Mouse (Mus musculus): Measurements from ENCODE around the gene Rerg. TPM values are rescaled to one million over a fixed set of nuclear protein-coding genes. Genes with fewer than 3 reads are reported as not detected.

Rerg gene
- 2.8 and 3.0 TPM in 2 replicates for polyA plus RNA-seq (2016; fragmentation: Nextera tagmentation; extraction: Ambion mirVana)

DNA sequence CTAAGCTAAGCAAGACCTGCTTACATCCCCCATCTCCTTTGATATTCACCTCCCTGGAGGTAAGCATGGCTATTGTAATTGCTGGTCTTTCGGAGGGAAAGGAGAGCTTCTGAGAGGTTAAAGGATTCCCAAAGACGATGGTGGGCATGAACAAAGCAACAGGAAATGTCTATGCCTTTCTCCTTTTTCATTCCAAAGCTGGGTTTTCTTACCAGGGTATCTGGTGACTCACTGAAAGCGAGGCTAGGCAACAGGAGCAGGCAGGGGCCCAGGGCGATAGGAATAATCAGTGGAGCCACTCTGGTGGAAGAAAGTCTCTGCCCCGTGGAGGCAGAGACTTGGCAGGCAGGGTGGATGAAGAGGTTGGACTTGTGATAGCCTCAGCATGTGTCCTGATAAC, at the start of gene Rerg:
Gene Rerg (minus strand): TSS at position 272 of the 400 bp plus-strand sequence.
- Histone ChIP-seq H3K9me3 (replicated peaks) (no peaks in the 10 kb centered on the region), H3K27ac (no peak within 1 kb of the TSS), H3K27me3 (replicated peaks) (peaks cover 34% of the 10 kb centered on the region), H3K9ac (0 out of 2 replicates have a peak within 1 kb of the TSS, but pooled peaks have one; percentile 28), H3K4me1 (peaks cover 4% of the 10 kb centered on the region; the same call in 1 of the 2 replicates), H3K4me3 (peak within 1 kb of the TSS; percentile 43), H3K4me2 (peak within 1 kb of the TSS; percentile 63), H3K36me3 (no peaks in the 10 kb centered on the region)
- 24% methylated on average over 5 of the region's 5 CpGs for WGBS (ENCODE audit: insufficient replicate concordance)
- ATAC-seq: no peak

DNA sequence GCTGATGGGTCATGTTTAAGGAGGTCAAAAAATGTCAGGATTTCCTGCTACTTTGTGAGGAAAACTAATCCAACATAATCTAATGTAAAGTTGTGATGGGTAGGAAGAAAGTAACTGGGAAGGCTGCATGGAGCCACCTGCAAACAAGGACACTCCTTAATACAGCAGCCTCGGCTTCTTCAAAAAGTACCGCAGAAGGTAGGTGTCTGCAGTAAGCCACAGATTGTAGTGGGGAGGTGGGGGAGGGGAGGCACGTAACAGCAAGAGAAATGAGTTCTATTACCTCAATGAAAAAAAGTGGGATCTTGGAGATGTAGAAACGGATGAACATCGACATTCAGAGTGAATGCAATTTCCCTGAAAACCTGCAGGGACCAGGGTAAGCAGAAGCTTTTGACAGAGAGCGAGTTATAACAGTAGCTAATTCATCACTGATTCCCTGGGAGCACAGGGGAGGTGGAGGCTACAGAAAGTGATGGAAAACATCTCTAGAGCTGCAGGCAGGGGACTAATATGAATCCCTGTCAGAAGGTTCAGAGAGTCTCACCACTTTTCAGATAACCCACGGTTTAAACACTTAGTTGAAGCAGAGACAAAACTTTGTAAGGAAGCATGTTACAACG, 47.7 kb upstream of the Rerg start:
- Histone ChIP-seq H3K27me3 (replicated peaks) (no peaks in the 10 kb centered on the region), H3K4me3 (no peak overlapping the region), H3K4me2 (no peak overlapping the region), H3K9ac (no peak overlapping the region), H3K36me3 (no peaks in the 10 kb centered on the region), H3K9me3 (replicated peaks) (no peaks in the 10 kb centered on the region), H3K27ac (no peak overlapping the region), H3K4me1 (no peaks in the 10 kb centered on the region)
- ATAC-seq: no peak
- 54% methylated on average over 8 of the region's 8 CpGs for WGBS (ENCODE audit: insufficient replicate concordance)

DNA sequence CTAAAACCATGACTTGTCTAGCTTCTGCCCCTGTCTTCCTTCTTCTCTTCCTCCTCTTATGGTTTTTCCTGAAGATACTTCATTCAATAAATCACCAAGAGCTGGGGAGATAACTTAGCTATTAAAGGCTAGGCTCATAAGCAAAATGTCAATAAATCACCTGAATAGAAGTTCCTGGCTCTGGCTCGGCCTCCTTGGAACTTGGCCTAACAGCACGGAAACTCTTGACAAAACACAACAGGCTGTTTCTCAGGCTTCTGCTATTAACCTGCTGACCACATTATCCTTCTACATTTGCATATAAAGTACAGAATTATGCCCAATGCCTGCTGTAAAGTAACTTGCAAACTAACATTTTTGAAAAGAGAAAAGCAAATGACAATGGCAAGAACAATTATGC, 41.1 kb upstream of the Rerg start:
- Histone ChIP-seq H3K4me2 (no peak overlapping the region), H3K9ac (no peak overlapping the region), H3K4me3 (no peak overlapping the region)

DNA sequence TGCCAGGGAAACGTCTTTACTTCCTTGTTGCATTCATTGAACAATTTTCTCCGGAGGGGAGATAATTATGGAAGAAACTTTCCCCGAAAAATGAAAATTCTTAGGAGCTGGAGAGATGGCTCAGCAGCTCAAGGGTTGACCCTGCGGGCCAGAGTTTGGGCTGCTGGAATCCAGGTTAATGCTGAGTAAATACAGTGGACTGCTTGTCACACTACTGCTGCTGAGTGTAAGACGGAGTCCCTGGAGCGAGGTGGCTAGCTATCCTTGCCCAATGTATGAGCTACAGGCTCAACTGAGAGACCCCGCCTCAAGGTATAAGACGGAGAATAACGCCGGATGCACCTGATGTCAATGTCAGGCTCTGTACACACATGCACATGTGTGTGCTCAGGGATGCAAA, 40.7 kb upstream of the Rerg start:
- 74% methylated on average over 10 of the region's 10 CpGs for WGBS (ENCODE audit: insufficient replicate concordance)

More for the DNA sequence above, 41.1 kb upstream of the Rerg start:
- Histone ChIP-seq H3K27me3 (replicated peaks) (no peaks in the 10 kb centered on the region), H3K36me3 (no peaks in the 10 kb centered on the region), H3K27ac (no peak overlapping the region), H3K9me3 (replicated peaks) (no peaks in the 10 kb centered on the region), H3K4me1 (no peaks in the 10 kb centered on the region)
- 74% methylated on average over 2 of the region's 2 CpGs for WGBS (ENCODE audit: insufficient replicate concordance)
- no peak for ATAC-seq

DNA sequence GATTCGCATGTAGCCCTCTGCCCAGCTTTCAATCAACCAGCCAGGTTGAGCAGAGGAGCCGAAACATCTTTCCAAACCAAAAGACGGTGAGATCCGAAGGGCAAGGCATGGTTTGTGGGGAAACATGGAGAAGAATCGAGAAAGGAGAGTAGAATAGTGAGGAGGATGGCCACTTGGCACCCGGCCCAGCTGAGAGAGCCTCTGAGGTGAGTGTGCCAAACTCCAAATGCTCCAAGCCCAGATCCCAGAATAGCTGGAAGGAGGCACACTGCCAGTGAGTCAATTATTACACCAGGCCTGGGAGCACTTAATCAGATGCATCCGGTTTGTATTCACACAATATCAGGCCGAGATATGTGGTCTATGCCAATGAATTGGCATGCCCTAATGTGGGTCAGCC, 39.7 kb upstream of the Rerg start:
- H3K27ac ChIP-seq: no peak overlapping the region
- H3K9ac ChIP-seq: no peak overlapping the region

More for the DNA sequence above, 40.7 kb upstream of the Rerg start:
- H3K9me3 ChIP-seq (replicated peaks): no peaks in the 10 kb centered on the region
- no peak overlapping the region for H3K4me3 ChIP-seq
- no peaks in the 10 kb centered on the region for H3K27me3 ChIP-seq (replicated peaks)
- H3K4me1 ChIP-seq: no peaks in the 10 kb centered on the region
- no peaks in the 10 kb centered on the region for H3K36me3 ChIP-seq
- H3K9ac ChIP-seq: no peak overlapping the region
- H3K27ac ChIP-seq: no peak overlapping the region
- no peak for ATAC-seq
- H3K4me2 ChIP-seq: no peak overlapping the region

DNA sequence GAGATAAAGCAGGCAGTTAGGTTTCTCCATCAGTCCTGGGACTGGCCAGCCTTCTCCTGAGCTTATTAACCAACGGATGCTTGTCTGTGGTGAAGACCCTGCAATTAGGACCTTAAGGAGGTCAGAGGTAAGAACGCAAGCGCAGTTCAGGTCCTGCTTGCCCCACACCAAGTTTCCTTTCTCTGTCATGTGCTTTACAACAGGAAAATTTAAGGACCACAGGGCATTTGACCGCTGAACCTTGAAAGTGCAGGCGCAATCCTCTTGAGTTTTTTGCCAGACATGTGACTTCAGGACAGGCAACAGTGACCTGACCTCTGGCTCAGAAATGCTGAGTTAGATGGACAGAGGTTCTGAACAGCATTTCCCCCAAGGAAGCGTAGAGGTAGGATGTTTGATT, 36.8 kb upstream of the Rerg start:
- ATAC-seq: no peak

More for the DNA sequence above, 39.7 kb upstream of the Rerg start:
- no peak overlapping the region for H3K4me2 ChIP-seq
- 69% methylated on average over 8 of the region's 8 CpGs for WGBS (ENCODE audit: insufficient replicate concordance)
- no peaks in the 10 kb centered on the region for H3K9me3 ChIP-seq (replicated peaks)
- no peak for ATAC-seq
- no peak overlapping the region for H3K4me3 ChIP-seq
- no peaks in the 10 kb centered on the region for H3K27me3 ChIP-seq (replicated peaks)
- H3K4me1 ChIP-seq: no peaks in the 10 kb centered on the region
- no peaks in the 10 kb centered on the region for H3K36me3 ChIP-seq

DNA sequence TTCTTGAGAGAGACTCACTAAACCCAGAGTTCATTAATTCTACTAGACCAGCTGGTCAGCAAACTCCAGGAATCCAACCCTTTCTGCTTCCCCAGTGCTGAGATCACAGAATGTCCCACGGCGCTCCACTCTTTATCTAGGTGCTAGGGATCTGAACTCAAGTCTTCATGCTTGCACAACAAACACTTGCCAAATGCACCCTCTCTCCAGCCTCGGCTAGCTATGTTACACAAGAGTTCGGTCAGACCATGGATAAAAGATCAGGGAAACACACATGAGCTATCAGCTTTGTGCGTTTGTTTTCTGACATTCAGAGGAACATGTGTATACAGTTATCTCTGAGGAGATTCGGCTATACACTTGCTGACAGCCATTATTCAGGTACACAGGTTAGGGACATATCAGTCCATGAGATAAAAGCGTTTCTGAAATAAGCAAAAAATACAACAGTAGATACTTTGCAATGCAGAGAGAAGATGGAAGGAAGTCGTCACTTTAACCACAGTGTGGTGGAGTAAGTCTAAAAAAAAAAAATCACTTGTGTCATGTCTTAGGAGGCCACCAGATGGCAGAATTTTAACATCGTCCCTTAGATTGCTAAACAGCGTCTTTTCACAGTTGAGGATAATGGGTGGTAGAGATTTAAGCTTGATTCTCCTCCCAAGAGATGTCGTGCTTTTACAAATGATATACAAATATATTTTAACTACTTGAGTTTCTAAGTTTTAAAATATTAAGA, 35.5 kb upstream of the Rerg start:
- Histone ChIP-seq H3K27me3 (replicated peaks) (no peaks in the 10 kb centered on the region), H3K4me2 (no peak overlapping the region), H3K9me3 (replicated peaks) (no peaks in the 10 kb centered on the region), H3K9ac (no peak overlapping the region), H3K4me3 (no peak overlapping the region), H3K27ac (no peak overlapping the region), H3K4me1 (no peaks in the 10 kb centered on the region), H3K36me3 (no peaks in the 10 kb centered on the region)
- 47% methylated on average over 11 of the region's 11 CpGs for WGBS (ENCODE audit: insufficient replicate concordance)
- no peak for ATAC-seq

More for the DNA sequence above, 36.8 kb upstream of the Rerg start:
- Histone ChIP-seq H3K4me2 (no peak overlapping the region), H3K27me3 (replicated peaks) (no peaks in the 10 kb centered on the region), H3K4me3 (no peak overlapping the region), H3K9me3 (replicated peaks) (no peaks in the 10 kb centered on the region), H3K36me3 (no peaks in the 10 kb centered on the region), H3K27ac (no peak overlapping the region), H3K9ac (no peak overlapping the region), H3K4me1 (no peaks in the 10 kb centered on the region)
- 80% methylated on average over 6 of the region's 6 CpGs for WGBS (ENCODE audit: insufficient replicate concordance)

DNA sequence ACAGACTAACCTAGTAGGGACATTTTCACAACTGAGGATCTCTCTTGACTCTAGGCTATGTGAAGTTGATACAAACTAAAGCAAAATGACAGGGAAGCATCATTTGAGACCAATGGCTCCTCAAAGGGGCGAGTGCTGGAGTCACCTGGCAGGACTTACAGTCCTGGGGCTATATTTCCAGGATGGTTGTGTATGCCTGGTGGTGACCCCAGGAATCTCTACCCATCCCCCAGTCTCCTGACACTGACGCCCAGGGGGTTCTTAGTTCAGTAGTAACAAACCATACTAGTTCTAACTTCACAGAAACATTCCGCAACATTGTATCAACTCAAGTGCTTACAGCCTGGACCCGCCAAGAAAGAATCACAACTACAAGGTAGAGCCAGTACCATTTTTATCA, 32.4 kb upstream of the Rerg start:
- Histone ChIP-seq H3K4me3 (no peak overlapping the region), H3K36me3 (no peaks in the 10 kb centered on the region), H3K27ac (no peak overlapping the region), H3K4me2 (no peak overlapping the region), H3K9ac (no peak overlapping the region), H3K9me3 (replicated peaks) (no peaks in the 10 kb centered on the region), H3K4me1 (no peaks in the 10 kb centered on the region), H3K27me3 (replicated peaks) (no peaks in the 10 kb centered on the region)
- 66% methylated on average over 4 of the region's 4 CpGs for WGBS (ENCODE audit: insufficient replicate concordance)
- no peak for ATAC-seq

DNA sequence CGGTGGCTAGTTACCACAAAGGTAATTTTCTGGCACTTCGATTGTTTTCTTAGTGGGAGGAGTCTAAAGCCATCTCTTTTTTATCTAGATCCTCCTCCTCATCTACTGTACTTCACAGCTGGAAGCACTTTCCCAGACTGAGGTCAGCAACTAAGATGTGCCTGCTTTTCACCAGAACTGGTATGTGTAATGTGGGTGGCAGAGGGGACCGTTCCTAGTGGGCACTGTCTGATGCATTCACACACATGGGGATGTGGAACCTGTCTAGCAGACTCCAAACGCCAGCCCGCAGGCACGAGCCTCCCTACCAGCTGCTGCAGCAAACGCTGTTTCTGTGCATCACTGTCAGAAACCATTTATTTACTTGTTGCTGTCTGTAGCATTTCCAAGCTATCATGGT, 31.3 kb upstream of the Rerg start:
- H3K4me3 ChIP-seq: no peak overlapping the region
- no peak overlapping the region for H3K27ac ChIP-seq
- no peaks in the 10 kb centered on the region for H3K36me3 ChIP-seq
- H3K4me1 ChIP-seq: no peaks in the 10 kb centered on the region
- ATAC-seq: no peak
- no peaks in the 10 kb centered on the region for H3K9me3 ChIP-seq (replicated peaks)
- no peaks in the 10 kb centered on the region for H3K27me3 ChIP-seq (replicated peaks)
- H3K9ac ChIP-seq: no peak overlapping the region
- no peak overlapping the region for H3K4me2 ChIP-seq
- WGBS (ENCODE audit: insufficient replicate concordance): 55% methylated on average over 7 of the region's 7 CpGs

DNA sequence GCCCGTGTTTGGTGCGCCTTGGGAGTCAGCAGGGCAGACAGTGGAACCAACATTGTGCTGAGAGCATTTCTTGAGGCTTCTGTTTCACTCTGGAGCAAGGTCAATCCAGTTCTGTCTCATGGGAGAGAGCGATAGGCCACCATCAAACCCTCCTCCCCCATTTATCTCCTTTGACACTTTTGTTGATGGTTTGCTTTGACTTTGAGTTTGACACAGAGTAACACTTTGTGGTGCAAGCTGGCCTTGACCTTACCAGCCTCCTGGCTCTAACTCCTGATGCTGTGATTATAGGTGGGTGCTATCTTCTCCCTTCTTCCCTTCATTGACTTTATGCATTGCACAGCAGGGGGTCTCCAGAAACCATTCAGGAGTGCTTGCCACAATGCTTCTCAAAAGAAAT, 30.9 kb upstream of the Rerg start:
- H3K36me3 ChIP-seq: no peaks in the 10 kb centered on the region
- H3K4me3 ChIP-seq: no peak overlapping the region
- no peaks in the 10 kb centered on the region for H3K27me3 ChIP-seq (replicated peaks)
- ATAC-seq: no peak
- H3K9ac ChIP-seq: no peak overlapping the region
- H3K4me2 ChIP-seq: no peak overlapping the region
- no peak overlapping the region for H3K27ac ChIP-seq
- no peaks in the 10 kb centered on the region for H3K9me3 ChIP-seq (replicated peaks)
- no peaks in the 10 kb centered on the region for H3K4me1 ChIP-seq
- WGBS (ENCODE audit: insufficient replicate concordance): 78% methylated on average over 3 of the region's 3 CpGs

DNA sequence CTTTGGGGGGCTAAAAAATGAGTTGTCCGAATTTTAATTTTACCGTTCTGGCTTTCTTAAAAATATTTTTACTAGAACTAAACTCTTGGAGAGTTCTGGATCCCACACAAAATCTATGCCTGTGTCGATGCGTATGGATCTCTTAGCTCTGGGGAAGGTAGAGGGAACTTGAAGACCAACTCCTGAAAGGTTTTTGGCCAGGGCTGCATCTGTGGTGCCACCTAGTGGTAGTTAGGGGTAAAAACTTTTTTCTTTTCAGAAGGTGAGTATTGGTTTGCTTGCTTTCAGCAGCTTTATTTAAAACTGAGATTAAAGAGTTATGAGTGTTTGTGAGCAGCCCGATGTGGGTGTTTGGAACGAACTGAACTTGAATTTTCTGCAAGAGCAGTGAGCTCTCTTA, 21.8 kb upstream of the Rerg start:
- no peak overlapping the region for H3K27ac ChIP-seq
- H3K9ac ChIP-seq: no peak overlapping the region
- no peak for ATAC-seq
- WGBS (ENCODE audit: insufficient replicate concordance): 19% methylated on average over 6 of the region's 6 CpGs
- H3K4me2 ChIP-seq: no peak overlapping the region
- no peaks in the 10 kb centered on the region for H3K4me1 ChIP-seq
- no peak overlapping the region for H3K4me3 ChIP-seq
- no peaks in the 10 kb centered on the region for H3K9me3 ChIP-seq (replicated peaks)
- H3K36me3 ChIP-seq: no peaks in the 10 kb centered on the region
- no peaks in the 10 kb centered on the region for H3K27me3 ChIP-seq (replicated peaks)

DNA sequence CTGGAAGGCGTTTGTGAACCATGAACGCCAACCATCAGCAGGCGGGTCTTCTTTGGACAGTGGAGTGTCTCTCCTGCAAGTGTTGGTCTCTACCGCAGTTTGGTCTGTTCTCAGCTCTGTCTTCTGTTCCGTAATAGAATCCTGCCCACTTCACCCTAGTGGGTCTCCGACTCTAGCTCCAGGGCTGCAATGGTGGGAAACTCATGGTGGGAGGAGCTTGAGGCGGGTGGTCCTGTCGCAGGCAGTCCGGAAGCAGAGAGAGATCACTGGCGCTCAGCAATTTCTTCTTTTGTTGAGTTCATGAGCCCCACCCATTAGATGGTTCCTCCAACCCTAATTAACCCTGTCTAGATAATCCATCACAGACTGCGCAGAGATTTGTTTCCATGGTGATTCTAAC, 20.7 kb upstream of the Rerg start:
- ATAC-seq: no peak
- Histone ChIP-seq H3K4me3 (no peak overlapping the region), H3K9ac (no peak overlapping the region), H3K9me3 (replicated peaks) (no peaks in the 10 kb centered on the region), H3K4me2 (no peak overlapping the region), H3K36me3 (no peaks in the 10 kb centered on the region), H3K4me1 (no peaks in the 10 kb centered on the region), H3K27ac (no peak overlapping the region), H3K27me3 (replicated peaks) (no peaks in the 10 kb centered on the region)
- 75% methylated on average over 11 of the region's 11 CpGs for WGBS (ENCODE audit: insufficient replicate concordance)

All from liver, embryonic 12.5 days (tissue).